Mouse (Mus musculus) megakaryocyte progenitor cell, adult 5-6 weeks (primary cell): ENCODE measurements around the gene Mia2. TPM values are rescaled to one million over a fixed set of nuclear protein-coding genes. Genes with fewer than 3 reads are reported as not detected.
"Not testable (repeated sequence)": the region's sequence is repeated elsewhere in the genome, so short reads cannot be mapped to it uniquely, and the experiment has no call there.

Source experiments
- ATAC-seq: replicated peaks from 2 replicates; pipeline ENCODE4 v1.8.0; 2016; ENCODE audit warnings: mild to moderate bottlenecking, moderate TSS enrichment, inconsistent platforms; ENCODE audit not compliant: poor library complexity
- total RNA-seq, 2 experiments: library from RNA; stranded (forward) in 1 of 2; stranded (reverse) in 1 of 2; fragments of 157-497, 149-512 nt in 1 of 2; fragments of 200-1000 nt in 1 of 2; gene quantifications; 2 replicates each; pipeline versions ENCODE4 v1.2.3 to v1.2.4; 2015 to 2017

Gene Mia2
- total RNA-seq, 2 experiments from 2014 or later = 120 to 138 TPM

GRCm38 (mm10) chr12:59218640-59219321 is 123.2 kb downstream of the Mia2 start:
- peak; percentile 6; the same call in 1 of the 2 replicates for ATAC-seq

- ATAC-seq = peak; percentile 76
Measured at GRCm38 (mm10) chr12:59219325-59220225, 124.0 kb downstream of the Mia2 start, which contains the start of gene Fbxo33. Gene Fbxo33, minus strand, starts transcription at chr12:59219725.

- ATAC-seq = no peak
Measured at GRCm38 (mm10) chr12:59228401-59228800, 132.8 kb downstream of the Mia2 start.

DNA sequence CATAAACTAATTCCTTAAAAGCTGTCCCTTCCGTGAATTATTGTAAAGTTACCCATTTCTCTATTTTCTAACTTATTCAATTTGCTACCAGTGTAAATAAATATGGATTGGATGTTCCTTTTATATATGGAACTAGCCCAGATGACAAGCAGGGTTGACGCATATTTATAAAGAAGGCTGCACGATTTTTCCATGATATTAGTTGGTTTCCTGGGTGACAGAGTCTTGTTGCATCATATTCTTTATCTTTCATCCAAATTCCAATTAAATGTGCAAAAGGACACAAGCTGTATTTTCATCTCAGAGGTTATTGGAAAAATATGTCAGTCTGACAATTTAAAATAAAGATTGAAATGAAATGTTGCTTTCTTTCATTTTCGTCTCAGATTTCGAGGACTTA is 142.8 kb downstream of the Mia2 start:
- ATAC-seq = no peak

- ATAC-seq = not testable (repeated sequence)
Measured at GRCm38 (mm10) chr12:59241031-59241430, 145.4 kb downstream of the Mia2 start.

Other genes starting within 250 kb of the Mia2 start
- 19.6 and 24.0 TPM in 2 replicates for gene Sec23a, start 83.8 kb upstream of the Mia2 start, total RNA-seq (2015)
- 19.7 and 23.0 TPM in 2 replicates for gene Sec23a, start 83.8 kb upstream of the Mia2 start, total RNA-seq (2017)
- 23.4 and 29.8 TPM in 2 replicates for gene Gemin2, start 82.4 kb upstream of the Mia2 start, total RNA-seq (2015)
- 16.4 and 20.9 TPM in 2 replicates for gene Gemin2, start 82.4 kb upstream of the Mia2 start, total RNA-seq (2017)
- gene Trappc6b, start 34.3 kb upstream of the Mia2 start, total RNA-seq (2015) = 63.4 and 63.5 TPM in 2 replicates
- gene Trappc6b, start 34.3 kb upstream of the Mia2 start, total RNA-seq (2017) = 39.9 and 57.8 TPM in 2 replicates
- gene Pnn, start 28.9 kb upstream of the Mia2 start, total RNA-seq (2015) = 81.5 and 94.1 TPM in 2 replicates
- 88.4 and 137 TPM in 2 replicates for gene Pnn, start 28.9 kb upstream of the Mia2 start, total RNA-seq (2017)
- gene Fbxo33, start 123.9 kb downstream of the Mia2 start, total RNA-seq (2015) = 40.7 and 63.0 TPM in 2 replicates
- 33.6 and 36.0 TPM in 2 replicates for gene Fbxo33, start 123.9 kb downstream of the Mia2 start, total RNA-seq (2017)